Mouse (Mus musculus) 3T3-L1 (cell line): ENCODE measurements at regions not wholly inside any gene's neighbourhood (a gene's known extent, or its start where the extent isn't known, plus 50 kb on each side); places are given as distances from the start of the nearest gene placed in this dataset.

Experiments used
- DNase-seq: peaks from one replicate; pipeline ENCODE4 v3.0.0-alpha.2; 2015; ENCODE audit warnings: low read depth, low spot score

- DNase-seq, result no peak
Measured at GRCm38 (mm10) chr17:60018752-60019323, 1005.7 kb upstream of the Nudt12 start.

GRCm38 (mm10) chr17:59997952-59998351, 984.8 kb upstream of the Nudt12 start:
- DNase-seq, result no peak

- DNase-seq, result no peak
Measured at GRCm38 (mm10) chr17:59979325-59979880, 966.2 kb upstream of the Nudt12 start.

GRCm38 (mm10) chr17:59977136-59977770, 964.1 kb upstream of the Nudt12 start:
- DNase-seq, result no peak

- DNase-seq, result no peak
Measured at GRCm38 (mm10) chr17:59967383-59967782, 954.2 kb upstream of the Nudt12 start.

- no peak for DNase-seq
Measured at GRCm38 (mm10) chr17:59955300-59956057, 942.3 kb upstream of the Nudt12 start.

- no peak for DNase-seq
Measured at GRCm38 (mm10) chr17:59946433-59946832, 933.3 kb upstream of the Nudt12 start.

GRCm38 (mm10) chr17:59904395-59904794, 891.2 kb upstream of the Nudt12 start:
- DNase-seq, result peak; percentile 15

GRCm38 (mm10) chr17:59877791-59878190, 864.6 kb upstream of the Nudt12 start:
- DNase-seq, result no peak

- no peak for DNase-seq
Measured at GRCm38 (mm10) chr17:59848853-59849252, 835.7 kb upstream of the Nudt12 start.

- peak; percentile 14 for DNase-seq
Measured at GRCm38 (mm10) chr17:59845261-59845819, 832.2 kb upstream of the Nudt12 start.

- DNase-seq, result no peak
Measured at GRCm38 (mm10) chr17:59805870-59806269, 792.7 kb upstream of the Nudt12 start.

GRCm38 (mm10) chr17:59793434-59793833, 780.3 kb upstream of the Nudt12 start:
- DNase-seq, result no peak

GRCm38 (mm10) chr17:59792780-59793179, 779.6 kb upstream of the Nudt12 start:
- DNase-seq, result no peak

- no peak for DNase-seq
Measured at GRCm38 (mm10) chr17:59774075-59774474, 760.9 kb upstream of the Nudt12 start.

- no peak for DNase-seq
Measured at GRCm38 (mm10) chr17:59766580-59766979, 753.4 kb upstream of the Nudt12 start.

GRCm38 (mm10) chr17:59764486-59764885, 751.3 kb upstream of the Nudt12 start:
- DNase-seq, result peak; percentile 67

- no peak for DNase-seq
Measured at GRCm38 (mm10) chr17:59762068-59762467, 748.9 kb upstream of the Nudt12 start.

- DNase-seq, result no peak
Measured at GRCm38 (mm10) chr17:59760889-59761288, 747.7 kb upstream of the Nudt12 start.

GRCm38 (mm10) chr17:59746106-59746505, 732.9 kb upstream of the Nudt12 start:
- DNase-seq, result no peak
